Mouse (Mus musculus): ENCODE measurements around the gene Cflar.
A peak's percentile ranks its signal among the peaks of the same experiment; 100 is the strongest.

Cflar gene

GRCm38 (mm10) chr1:58712076-58713061 is 1.1 kb downstream of the Cflar start:
- peak in 1 of 2 experiments; percentile 40 for DNase-seq (ENCODE audit: low spot score in 2 of 2)

DNA sequence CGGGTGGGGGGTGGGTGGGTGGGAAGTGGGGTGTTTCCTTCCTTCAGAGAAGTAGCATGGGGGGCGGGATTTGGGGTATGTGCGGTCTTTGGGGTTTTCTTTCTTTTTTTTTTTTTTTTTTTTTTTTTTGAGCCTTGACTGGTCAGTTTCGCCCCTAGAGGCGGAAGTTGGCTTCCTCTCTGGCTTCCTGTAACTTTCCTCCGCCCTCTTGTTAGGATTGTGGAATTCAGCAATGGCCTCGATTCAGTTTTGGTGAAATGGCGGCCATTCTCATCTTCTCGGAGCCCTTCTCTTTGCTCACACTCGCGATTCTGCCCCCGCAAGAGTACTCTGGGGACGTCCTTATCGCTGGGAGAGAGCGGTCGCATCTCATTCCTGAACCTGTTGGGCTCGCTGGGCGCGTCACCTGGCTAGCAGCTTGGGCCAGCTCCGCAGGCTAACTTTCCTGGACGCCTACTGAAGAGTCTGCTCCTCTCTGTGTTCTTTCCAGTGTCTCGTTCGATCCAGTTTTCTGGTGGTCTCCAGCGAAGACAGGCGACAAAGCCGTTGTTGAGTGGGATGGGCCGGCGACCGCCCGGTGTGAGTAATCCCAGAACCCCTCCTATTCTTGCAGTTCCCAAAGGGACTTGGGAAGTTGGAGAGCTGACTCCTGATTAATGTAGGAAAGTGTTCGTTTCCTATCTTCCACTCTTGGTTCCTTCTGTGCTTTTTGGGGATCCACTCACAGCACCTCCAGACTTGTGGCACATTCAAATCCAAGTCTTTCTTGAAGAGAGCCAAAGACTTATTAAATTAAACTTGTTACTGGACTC is 2.0 kb downstream of the Cflar start:
- peak; percentile 43 to 68 for DNase-seq (ENCODE audit: low spot score in 2 of 2)

DNA sequence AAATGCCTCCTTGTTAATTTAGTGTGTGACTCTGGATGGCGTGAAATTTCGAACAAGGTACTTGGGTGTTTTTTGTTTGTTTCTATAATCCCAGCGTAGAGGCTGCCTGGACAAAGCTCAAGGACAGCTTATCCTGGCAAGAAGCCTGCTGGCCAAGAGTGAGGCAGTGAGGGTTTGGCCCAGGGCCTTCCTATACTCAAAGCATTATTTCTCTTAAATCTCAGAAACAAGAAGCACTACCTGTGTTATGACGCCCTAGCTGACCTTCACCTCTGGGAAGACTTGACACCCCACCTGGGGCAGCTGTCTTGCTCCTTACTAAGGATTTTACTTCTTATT is 2.6 kb downstream of the Cflar start:
- DNase-seq (ENCODE audit: low spot score in 2 of 2) = peak; percentile 45 to 67

GRCm38 (mm10) chr1:58714361-58714760 is 3.1 kb downstream of the Cflar start:
- DNase-seq (ENCODE audit: low spot score in 2 of 2) = no peak

DNA sequence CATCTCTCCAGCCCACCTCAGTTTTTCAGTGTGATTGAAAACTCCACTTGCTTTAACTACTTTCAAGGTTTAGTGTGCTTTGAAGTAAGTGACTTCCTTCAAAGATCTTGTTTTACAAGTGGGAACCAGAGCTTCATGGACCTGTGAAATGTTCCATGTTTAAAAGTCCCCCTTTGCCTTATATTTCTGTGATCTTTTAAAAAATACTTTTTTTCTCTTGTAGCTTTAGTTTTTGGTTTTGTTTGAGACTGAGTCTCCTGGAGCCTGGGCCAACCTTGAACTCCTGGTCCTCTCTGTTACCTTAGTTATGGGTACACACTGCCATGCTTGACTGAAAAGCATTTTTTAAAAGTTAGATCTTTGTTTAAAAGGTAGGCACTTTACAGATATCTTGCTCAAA is 4.2 kb downstream of the Cflar start:
- DNase-seq (ENCODE audit: low spot score in 2 of 2) = no peak

DNA sequence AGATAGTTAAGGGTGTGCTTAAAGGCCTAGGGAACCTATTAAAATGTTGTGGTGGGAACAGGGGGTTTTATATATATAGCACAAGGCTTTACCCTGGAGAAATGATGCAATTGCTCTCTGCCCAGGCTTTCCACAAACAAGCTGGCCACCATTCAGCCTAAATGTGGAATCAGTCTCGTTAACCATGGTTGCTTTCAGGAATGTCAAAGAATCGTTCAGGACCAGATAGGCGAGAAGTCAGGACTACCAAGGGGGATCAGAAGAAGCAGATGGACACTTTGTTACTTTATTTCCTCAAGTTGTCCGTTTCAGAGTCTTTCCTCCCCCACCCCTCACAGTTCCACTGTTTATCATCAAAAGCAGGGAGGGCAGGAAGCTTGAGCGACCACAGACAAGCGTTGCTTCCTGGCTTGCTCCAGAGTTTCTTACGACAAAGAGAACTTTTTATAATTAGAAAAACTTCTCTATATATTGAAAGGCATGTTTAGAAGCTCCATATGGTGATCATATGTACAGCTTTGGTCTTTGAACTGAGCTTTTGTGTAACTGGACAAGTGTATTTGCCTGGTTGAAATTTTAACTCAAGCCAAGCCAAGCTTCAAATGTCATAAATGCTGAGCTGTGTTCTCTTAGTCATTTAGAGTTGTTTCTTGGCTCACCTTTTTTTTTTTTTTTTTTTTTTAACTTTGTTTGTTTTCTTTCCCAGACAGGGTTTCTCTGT is 5.0 kb downstream of the Cflar start:
- DNase-seq (ENCODE audit: low spot score in 2 of 2) = no peak

GRCm38 (mm10) chr1:58716883-58717220 is 5.5 kb downstream of the Cflar start:
- no peak for DNase-seq (ENCODE audit: low spot score in 2 of 2)

- DNase-seq (ENCODE audit: low spot score in 2 of 2) = no peak
Observed at GRCm38 (mm10) chr1:58717589-58718270, 6.4 kb downstream of the Cflar start.

DNA sequence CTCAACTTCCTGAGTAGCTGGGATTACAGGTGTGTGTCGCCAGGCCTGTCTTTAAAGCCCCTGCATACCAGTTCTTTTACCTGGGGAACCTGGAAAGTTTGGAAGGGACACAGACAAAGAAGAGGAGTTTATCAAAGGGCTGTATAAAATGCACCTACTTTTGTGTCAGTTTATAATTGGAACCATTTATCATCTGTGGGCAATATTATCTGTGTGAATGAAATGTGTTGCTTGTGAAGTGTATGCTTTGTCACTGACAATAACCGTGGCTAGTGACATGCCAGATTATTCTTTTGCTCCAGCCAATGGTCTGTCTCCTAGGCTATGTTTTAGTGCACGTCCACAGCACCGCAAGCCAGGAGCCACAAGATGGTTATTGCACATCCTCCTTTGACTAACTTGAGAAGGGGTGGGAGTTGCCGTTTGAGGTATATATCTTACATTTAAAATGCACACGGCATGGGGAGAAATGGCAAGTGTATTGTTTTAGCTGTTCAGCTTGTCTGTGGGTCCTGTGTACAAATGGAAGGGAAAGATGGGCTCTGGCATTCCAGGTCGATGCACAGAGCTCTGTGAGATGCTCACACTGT is 8.1 kb downstream of the Cflar start:
- no peak for DNase-seq (ENCODE audit: low spot score in 2 of 2)

DNA sequence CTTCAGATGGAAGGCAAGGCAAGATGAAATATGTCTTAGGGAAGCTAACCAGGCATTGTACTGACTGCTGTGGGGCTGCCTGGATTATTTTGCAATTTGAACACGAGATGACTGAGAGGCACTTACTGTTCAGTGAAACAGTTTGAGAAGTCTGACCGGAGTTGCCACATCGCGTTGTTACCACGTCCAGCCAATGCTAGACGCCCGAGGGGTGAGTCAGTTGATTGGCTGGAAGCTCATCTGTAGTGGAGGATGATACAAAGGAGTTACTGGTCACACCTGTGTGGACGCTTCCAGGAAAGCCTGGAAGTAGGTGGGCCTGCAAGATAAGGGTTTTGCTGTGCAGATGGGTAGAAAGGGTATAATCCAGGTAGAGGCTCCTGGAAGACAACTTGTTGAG is 8.8 kb downstream of the Cflar start:
- peak in 1 of 2 experiments; percentile 57 for DNase-seq (ENCODE audit: low spot score in 2 of 2)

DNA sequence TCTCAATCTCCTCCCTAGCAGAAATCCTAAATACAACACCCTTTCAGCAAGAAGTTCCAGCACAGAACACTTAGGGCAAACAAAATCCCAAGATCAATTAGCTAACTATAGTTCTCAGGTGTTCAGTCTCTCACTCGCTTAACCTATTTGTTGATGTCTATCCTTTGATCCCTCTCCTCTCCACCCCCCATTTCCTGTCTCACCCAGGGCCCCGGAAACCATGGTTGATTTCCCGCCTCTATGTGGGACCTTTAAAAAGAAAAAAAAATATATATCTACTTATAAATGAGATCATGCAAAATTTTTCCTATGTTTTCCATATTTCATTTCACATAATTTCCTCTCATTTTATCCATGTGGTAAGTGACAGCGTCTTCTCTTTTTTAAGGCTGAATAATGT is 9.7 kb downstream of the Cflar start:
- no peak for DNase-seq (ENCODE audit: low spot score in 2 of 2)

DNA sequence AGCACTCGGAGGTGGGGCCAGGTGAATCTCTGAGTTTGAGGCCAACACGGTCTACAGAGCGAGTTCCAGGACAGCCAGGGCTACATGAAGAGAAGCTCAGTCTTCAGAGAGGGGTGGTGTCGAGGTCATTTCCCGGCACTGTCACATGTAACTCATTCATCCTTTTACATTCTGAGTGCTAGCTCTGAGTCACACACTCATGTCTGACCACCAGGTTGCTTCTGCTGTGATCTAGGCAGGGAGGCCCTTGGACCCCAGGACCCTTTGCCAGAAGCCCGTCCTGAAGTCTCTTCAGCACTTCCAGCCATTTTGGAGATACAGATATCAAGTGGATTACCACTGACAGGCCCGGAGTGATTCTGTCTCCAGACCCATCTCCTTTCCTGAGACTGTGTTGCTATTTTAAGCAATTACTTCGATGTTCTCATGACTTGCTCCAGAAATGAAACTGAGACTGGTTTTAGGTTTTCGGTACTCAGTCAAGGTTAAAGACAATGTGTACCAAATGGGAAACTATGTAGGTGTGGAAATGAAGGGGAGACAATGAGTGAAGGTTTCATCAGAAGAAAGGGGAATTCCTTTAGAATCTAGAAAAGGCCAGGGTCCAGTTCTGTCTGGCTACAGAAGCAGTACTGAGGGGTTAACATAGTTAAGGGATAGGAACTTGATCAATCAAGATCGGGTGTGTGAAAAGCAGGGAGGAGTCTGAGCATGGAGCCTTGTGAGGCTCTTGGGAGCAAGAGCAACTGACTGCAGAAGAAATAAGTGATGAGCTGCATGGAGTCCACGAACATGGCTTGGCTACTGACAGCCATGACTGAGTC is 11.0 kb downstream of the Cflar start:
- no peak for DNase-seq (ENCODE audit: low spot score in 2 of 2)

DNA sequence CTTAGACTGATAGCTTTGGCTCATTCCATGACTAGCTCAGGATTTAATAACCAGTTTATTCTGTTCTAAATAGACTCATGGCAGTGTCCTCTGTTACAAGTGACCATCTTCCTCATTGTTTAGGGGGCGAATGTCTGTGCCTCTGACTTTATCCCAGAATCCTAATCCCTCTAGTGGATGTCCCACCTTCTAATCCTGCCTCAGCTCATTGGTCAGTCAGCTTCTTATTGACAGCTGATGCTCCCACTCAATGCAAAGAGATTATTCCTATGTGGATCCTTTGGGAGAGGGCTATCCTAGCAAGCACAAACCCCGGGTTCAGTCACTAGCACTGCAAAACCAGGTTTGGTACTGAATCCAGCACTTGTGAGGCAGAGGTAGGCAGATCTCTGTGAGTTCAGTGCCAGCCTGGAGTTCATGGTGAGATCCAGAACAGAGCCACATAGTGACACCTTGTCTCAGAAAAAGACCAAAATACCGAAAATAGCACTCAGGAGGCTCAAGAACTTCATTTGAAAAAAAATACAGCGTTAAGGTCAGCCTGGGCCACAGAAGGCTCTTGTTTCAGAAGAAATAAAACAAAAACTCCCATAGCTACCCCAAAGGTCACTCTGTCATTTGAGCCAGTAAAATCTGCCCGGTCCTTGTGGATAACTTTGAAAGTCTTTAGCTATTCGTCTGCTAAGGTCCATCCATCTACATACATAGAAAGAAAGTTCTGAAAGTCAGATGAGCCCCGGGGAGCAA is 11.9 kb downstream of the Cflar start:
- DNase-seq (ENCODE audit: low spot score in 2 of 2) = no peak

GRCm38 (mm10) chr1:58723809-58724405 is 12.6 kb downstream of the Cflar start:
- no peak for DNase-seq (ENCODE audit: low spot score in 2 of 2)

- DNase-seq (ENCODE audit: low spot score in 2 of 2) = no peak
Observed at GRCm38 (mm10) chr1:58724533-58724932, 13.2 kb downstream of the Cflar start.

GRCm38 (mm10) chr1:58725095-58725494 is 13.8 kb downstream of the Cflar start:
- DNase-seq (ENCODE audit: low spot score in 2 of 2) = no peak

DNA sequence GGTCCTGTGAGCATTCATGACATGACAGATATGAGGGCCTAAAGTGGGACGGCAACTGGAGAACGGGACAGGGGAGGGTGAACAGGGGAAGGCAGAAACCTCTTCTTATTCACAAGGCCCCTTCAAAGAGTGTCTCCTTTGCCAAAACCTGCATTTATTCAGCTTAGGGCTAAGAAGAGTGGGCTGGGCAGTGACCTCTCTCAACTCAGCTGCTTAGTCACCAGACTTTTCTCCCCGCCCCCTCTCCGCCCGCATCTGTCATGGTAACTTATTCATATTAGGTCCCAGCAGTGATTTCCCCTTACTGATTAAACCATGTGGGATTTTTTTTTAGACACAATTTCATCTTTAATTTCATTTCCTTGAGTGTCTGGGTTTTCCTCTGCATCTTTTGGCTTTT is 14.5 kb downstream of the Cflar start:
- DNase-seq (ENCODE audit: low spot score in 2 of 2) = no peak

DNA sequence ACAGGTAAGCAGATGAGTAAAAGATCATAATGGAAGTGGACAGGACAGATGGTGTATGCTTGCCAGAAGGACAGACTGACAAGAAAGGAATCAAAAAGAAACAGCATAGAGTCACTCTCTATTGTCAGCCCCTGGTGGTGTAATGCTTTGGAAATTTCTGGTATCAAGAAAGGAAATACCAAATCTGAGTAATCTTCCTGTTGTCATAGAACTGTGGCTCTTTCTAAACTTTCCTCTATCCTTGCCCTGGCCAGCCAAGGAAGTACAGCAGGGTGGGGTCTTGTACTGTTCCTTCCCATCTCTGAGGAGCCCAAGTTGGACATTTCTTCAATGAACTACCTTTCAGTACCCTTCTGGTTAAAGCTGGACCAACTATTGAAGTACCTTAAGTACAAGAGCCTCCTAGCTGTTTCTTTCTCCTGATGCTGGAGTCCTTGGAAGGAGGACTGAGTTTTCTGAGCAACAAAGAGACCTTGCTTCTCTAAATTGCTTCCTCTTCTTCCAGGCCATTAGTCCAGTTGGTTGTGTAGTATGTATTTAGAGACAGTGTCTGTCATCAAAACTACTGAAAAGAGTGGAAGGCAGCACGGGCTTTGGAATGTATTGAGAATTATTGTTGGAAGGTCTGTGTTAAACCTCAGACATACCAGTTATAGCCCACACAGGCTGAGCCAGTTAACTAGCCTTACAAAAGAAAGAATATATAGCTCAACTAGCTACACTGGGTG is 15.9 kb downstream of the Cflar start:
- no peak for DNase-seq (ENCODE audit: low spot score in 2 of 2)
